Mouse (Mus musculus): ENCODE measurements around the gene Gm28374. TPM values are rescaled to one million over a fixed set of nuclear protein-coding genes. Genes with fewer than 3 reads are reported as not detected.
A peak's percentile ranks its signal among the peaks of the same experiment; 100 is the strongest.
"Not testable (repeated sequence)": the region's sequence is repeated elsewhere in the genome, so short reads cannot be mapped to it uniquely, and the experiment has no call there.

Gm28374 gene
- polyA plus RNA-seq, 1 experiment from 2014 or later = 1.1 TPM

DNA sequence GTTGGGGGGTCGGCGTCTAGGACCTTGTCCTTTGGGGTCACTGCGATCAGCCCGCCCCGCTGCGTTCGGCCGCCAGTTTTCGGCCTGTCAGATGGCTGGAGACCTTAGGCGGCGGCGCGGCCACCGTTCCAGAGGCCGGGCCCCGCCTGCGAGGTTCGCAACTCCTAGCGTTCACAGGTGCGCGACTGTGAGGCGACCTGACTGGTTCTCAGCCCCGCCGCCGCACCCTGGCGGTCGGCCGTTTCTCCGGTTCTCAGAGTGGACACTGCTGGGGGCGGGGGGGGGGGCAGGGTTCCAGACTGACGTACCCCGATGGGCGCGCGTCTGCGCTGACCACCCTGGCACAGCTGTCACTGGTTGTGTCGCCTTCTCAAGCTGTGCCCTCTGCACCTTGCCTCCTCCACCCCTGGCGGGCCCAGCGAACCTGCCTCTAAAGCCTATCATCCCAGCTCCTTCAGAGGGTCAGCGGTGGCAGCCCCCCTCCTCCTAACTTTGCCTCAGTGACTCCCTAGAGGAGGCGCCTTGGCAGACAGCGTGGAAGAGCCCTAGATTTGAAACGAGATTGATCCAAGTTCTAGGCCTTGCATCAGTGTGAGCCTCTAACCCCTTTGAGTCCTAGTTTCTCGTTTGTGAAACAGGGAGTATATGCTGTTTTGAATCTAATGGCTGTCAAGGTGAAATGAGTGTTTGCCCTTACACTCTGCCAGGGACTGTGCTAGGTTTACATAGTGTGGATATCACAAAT lies 34.7 kb downstream of the Gm28374 start:
- peaks cover 34% of the 10 kb centered on the region for H3K4me1 ChIP-seq (replicated peaks)
- no peaks in the 10 kb centered on the region for H3K9me3 ChIP-seq
- H3K4me2 ChIP-seq = peak overlapping the region; percentile 99
- H3K27me3 ChIP-seq = no peaks in the 10 kb centered on the region
- 2% methylated on average over 44 of the region's 44 CpGs for WGBS
- peaks cover 42% of the 10 kb centered on the region for H3K36me3 ChIP-seq
- peak overlapping the region; percentile 91 for H3K9ac ChIP-seq
- H3K4me3 ChIP-seq = peak overlapping the region; percentile 88
- peak overlapping the region; percentile 99 for H3K27ac ChIP-seq
- ATAC-seq (ENCODE audit: low FRiP score) = peak; percentile 15

DNA sequence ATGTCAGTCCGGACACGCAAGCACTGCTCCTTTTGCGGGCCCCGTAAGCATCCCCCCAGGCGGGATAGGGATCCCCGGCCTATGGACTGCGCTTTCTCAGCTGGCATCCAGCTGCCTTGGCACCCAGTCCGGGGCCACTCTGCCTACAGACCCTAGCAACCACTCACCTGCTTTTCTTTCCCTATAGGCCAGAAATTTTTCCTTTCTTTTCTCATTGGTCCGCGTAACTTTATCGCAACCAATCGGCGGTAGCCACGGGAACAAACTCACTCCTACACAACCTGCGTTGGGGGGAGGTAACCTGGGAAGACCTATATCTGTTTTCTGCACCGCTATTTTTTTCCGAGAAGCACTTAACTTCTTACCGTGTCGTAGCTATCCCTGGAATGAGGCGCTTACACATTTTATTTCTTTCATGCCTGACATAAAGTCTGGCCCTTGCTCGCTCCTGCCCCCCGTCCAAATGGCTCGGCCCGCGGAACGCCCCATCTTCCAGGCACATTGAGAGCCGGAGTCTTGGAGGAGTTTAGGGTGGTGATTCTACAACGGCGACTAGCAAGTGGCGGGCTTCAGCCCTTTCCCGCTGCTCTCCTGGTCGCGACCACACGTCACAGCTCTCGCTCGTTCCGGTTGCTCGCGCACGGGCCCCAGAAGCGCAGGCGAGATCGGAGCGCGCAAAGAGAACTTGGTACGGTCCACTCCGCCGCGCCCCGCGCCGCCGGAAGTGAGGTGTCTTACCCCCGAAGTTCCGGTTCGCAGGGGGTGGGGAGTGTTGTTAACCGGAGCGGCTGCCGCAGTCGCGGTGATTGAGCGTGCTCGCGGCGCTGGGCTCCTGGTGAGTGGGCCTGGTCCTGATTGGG lies 35.5 kb downstream of the Gm28374 start, which contains the start of gene Syvn1:
Syvn1 (plus strand) TSS at position 283 of the 860 bp plus-strand sequence.
- Histone ChIP-seq H3K27ac (peak within 1 kb of the TSS; percentile 99), H3K4me2 (peak within 1 kb of the TSS; percentile 99), H3K9ac (peak within 1 kb of the TSS; percentile 91), H3K9me3 (no peaks in the 10 kb centered on the region), H3K4me1 (replicated peaks) (peaks cover 38% of the 10 kb centered on the region), H3K4me3 (peak within 1 kb of the TSS; percentile 88), H3K36me3 (peaks cover 34% of the 10 kb centered on the region), H3K27me3 (no peaks in the 10 kb centered on the region)
- ATAC-seq (ENCODE audit: low FRiP score) = peak; percentile 96
- under 1% methylated on average over 65 of the region's 65 CpGs for WGBS

DNA sequence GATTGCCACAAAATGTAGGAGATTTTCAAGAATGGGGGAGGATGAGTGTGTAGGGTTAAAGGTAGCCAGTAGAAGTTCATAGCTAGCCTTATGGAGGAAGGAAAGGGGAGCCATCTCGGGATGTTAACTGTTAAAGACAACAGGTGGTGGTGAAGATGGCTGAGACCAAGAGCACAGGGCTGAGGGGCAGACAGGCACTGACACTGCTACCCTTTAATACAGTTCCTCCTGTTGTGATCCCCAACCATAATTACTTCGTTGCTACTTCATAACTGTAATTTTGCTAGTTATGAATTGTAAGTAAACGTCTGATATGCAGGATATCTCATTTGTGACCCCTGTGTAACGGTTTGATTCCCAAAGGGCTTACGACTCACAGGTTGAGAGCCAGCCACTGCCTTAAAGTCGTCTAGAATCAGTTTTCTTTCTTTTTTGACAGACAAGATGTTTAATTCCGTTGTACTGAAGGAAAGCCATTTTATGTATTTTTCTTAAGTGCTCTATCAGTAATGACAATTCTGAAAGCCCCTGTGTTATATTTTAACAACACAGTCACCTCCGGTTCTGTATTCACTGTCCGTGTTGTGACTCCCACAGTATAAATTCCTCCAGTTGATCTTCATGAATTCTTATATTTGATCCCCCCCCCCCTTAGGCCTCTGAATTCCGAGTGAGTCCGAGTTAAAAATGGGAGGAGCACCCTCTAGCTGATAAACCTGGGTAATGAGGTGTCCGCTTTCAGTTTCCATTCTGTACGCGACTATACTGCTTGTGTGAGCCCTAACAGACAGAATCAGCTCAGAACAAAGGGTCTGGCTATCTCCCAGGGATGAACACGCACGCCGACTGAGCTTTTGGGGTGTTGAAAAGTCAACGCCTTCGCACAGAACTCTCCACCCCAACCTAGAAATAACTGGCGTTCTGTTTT lies 36.4 kb downstream of the Gm28374 start:
- Histone ChIP-seq H3K27me3 (no peaks in the 10 kb centered on the region), H3K4me2 (peak overlapping the region; percentile 99), H3K27ac (peak overlapping the region; percentile 99), H3K9ac (peak overlapping the region; percentile 91), H3K36me3 (peaks cover 25% of the 10 kb centered on the region), H3K9me3 (no peaks in the 10 kb centered on the region), H3K4me1 (replicated peaks) (peaks cover 38% of the 10 kb centered on the region), H3K4me3 (peak overlapping the region; percentile 88)
- 21% methylated on average over 20 of the region's 20 CpGs for WGBS
- peak; percentile 46 for ATAC-seq (ENCODE audit: low FRiP score)

DNA sequence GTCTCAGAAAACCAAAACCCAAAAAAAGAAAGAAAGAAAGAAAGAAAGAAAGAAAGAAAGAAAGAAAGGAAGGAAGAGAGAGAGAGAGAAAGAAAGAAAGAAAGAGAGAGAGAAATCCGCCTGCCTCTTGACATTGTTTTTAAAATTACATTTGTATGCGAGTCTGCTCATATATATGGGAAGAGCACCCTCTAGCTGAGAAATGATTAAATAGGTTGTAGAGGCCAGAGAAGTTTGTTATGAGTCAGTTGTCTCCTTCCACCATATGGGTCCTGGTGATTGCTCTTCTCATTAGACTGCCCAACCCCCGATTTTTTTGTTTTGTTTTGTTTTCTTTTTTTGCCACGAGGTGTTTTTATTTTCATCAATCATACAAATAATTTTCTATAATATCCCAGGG lies 38.0 kb downstream of the Gm28374 start:
- not testable (repeated sequence) for ATAC-seq (ENCODE audit: low FRiP score); H3K9me3 ChIP-seq; H3K27ac ChIP-seq; H3K27me3 ChIP-seq; H3K4me2 ChIP-seq; H3K36me3 ChIP-seq; H3K4me3 ChIP-seq; H3K9ac ChIP-seq
- H3K4me1 ChIP-seq (replicated peaks) = peaks cover 33% of the 10 kb centered on the region
- WGBS = 65% methylated on average over 4 of the region's 4 CpGs

DNA sequence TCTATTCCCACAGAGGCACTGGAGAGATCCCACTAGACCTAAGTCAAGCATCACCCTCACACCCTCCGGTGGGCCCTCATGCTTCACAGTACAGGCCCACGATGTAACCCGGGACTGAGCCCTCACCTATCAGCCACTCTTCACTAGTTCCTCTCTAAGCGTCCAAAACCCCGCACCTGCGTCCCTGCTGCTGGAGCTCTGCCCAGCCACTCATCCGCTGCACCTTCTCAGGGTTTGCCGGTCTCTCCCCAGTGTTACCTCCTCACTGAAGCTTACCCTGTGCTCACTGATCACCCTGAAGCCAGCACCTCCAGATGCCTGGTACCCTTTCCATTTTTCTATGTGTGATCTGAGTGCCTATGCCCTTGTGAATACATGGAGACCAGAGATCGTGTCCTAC lies 39.8 kb downstream of the Gm28374 start:
- no peak overlapping the region for H3K4me2 ChIP-seq
- H3K9ac ChIP-seq = no peak overlapping the region
- 0 out of 2 replicates have a peak overlapping the region, but pooled peaks have one; percentile 13 for H3K27ac ChIP-seq
- H3K9me3 ChIP-seq = no peaks in the 10 kb centered on the region
- peaks cover 16% of the 10 kb centered on the region for H3K4me1 ChIP-seq (replicated peaks)
- ATAC-seq (ENCODE audit: low FRiP score) = no peak
- no peaks in the 10 kb centered on the region for H3K27me3 ChIP-seq
- 77% methylated on average over 9 of the region's 9 CpGs for WGBS
- no peaks in the 10 kb centered on the region for H3K36me3 ChIP-seq
- no peak overlapping the region for H3K4me3 ChIP-seq

DNA sequence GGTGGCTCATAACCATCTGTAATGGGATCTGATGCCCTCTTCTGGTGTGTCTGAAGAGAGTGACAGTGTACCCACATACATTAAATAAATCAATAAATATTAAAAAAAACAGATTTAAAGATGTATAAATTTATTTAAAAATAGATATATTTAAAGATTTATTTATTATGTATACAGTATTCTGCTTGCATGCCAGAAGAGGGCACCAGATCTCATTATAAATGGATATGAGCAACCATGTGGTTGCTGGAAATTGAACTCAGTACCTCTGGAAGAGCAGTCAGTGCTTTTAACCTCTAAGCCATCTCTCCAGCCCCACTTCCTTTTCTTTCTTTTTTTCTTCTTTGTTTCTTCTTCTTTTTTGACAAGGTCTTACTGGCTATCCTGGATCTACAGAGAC lies 42.1 kb downstream of the Gm28374 start:
- H3K4me2 ChIP-seq = no peak overlapping the region
- ATAC-seq (ENCODE audit: low FRiP score) = no peak
- H3K4me3 ChIP-seq = no peak overlapping the region
- H3K27me3 ChIP-seq = no peaks in the 10 kb centered on the region
- peaks cover 7% of the 10 kb centered on the region for H3K4me1 ChIP-seq (replicated peaks)
- H3K9ac ChIP-seq = no peak overlapping the region
- H3K36me3 ChIP-seq = no peaks in the 10 kb centered on the region
- H3K9me3 ChIP-seq = no peaks in the 10 kb centered on the region
- H3K27ac ChIP-seq = no peak overlapping the region

DNA sequence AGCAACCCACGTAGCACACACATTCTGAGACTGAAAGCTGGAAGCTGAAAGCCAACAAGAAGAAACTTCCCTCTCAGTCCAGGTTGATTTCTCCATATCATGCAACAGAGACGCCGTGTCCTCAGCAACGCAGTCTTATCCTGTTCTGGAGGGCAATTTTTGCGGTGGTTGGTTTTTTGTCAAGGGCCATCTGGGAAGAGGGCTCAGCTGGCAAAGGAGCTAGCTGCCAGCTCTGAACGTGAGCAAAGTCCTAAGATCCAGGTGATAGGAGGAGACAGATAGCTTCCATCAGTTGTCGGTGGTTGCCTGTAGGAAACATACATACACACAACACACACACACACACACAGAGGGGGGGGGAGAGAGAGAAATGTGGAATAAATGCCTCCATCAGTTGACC lies 43.7 kb downstream of the Gm28374 start:
- Histone ChIP-seq H3K9me3 (no peaks in the 10 kb centered on the region), H3K9ac (no peak overlapping the region), H3K4me3 (no peak overlapping the region), H3K36me3 (no peaks in the 10 kb centered on the region), H3K4me1 (replicated peaks) (0 out of 2 replicates have a peak, but pooled peaks cover 5% of the 10 kb centered on the region), H3K27me3 (no peaks in the 10 kb centered on the region), H3K27ac (no peak overlapping the region), H3K4me2 (no peak overlapping the region)
- 83% methylated on average over 7 of the region's 7 CpGs for WGBS
- no peak for ATAC-seq (ENCODE audit: low FRiP score)

DNA sequence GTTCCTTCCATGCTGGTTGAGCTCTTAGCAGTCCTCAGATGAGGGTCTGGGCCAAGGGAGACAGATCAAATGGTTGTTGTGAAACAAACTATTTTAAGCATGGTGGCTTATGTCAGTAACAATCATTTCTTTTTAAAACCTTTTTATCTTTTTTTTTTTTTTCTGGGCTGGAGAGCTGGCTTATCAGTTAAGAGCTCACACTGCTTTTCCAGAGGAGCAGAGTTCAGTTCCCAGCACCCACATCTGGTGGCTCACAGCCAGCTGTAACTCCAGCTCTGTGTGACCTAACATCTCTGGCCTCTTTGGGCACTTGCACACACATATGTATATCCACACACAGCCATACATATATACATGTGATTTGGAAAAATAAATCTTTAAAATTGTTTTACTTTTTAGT lies 44.4 kb downstream of the Gm28374 start:
- Histone ChIP-seq H3K4me3 (no peak overlapping the region), H3K4me1 (replicated peaks) (0 out of 2 replicates have a peak, but pooled peaks cover 5% of the 10 kb centered on the region), H3K4me2 (no peak overlapping the region), H3K27me3 (no peaks in the 10 kb centered on the region), H3K36me3 (no peaks in the 10 kb centered on the region), H3K27ac (no peak overlapping the region), H3K9me3 (no peaks in the 10 kb centered on the region), H3K9ac (no peak overlapping the region)
- ATAC-seq (ENCODE audit: low FRiP score) = no peak

DNA sequence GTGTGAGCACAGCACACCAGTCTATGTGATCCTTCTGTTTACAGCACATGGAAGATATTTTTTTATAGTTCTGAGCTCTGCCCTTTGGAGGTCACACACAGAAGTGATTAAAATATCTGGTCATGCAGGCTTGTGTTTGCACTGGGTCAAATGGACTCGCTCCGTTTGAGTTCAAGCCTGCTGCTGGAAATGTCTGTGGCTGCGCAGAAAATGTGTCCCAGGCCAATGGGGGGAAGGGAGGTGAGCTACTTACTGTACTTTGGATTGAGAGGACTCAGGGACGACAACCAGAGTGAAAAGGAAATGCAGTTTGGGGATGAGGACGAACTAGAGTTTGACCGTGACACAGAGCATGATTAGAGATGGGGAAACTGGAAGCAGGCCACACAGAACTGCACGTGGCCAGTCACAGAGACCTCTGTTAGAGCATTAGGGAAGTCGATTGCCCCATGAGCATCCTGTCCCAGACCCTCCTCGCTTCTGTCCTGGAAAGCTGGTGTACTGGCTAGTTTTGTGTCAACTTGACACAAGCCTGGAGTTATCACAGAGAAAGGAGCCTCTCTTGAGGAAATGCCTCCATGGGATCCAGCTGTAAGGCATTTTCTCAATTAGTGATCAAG lies 46.0 kb downstream of the Gm28374 start:
- no peak overlapping the region for H3K9ac ChIP-seq
- no peak for ATAC-seq (ENCODE audit: low FRiP score)
- H3K4me1 ChIP-seq (replicated peaks) = no peaks in the 10 kb centered on the region
- no peak overlapping the region for H3K4me3 ChIP-seq
- H3K36me3 ChIP-seq = no peaks in the 10 kb centered on the region
- H3K9me3 ChIP-seq = no peaks in the 10 kb centered on the region
- H3K27ac ChIP-seq = no peak overlapping the region
- H3K27me3 ChIP-seq = no peaks in the 10 kb centered on the region
- no peak overlapping the region for H3K4me2 ChIP-seq
- WGBS = 80% methylated on average over 9 of the region's 9 CpGs

DNA sequence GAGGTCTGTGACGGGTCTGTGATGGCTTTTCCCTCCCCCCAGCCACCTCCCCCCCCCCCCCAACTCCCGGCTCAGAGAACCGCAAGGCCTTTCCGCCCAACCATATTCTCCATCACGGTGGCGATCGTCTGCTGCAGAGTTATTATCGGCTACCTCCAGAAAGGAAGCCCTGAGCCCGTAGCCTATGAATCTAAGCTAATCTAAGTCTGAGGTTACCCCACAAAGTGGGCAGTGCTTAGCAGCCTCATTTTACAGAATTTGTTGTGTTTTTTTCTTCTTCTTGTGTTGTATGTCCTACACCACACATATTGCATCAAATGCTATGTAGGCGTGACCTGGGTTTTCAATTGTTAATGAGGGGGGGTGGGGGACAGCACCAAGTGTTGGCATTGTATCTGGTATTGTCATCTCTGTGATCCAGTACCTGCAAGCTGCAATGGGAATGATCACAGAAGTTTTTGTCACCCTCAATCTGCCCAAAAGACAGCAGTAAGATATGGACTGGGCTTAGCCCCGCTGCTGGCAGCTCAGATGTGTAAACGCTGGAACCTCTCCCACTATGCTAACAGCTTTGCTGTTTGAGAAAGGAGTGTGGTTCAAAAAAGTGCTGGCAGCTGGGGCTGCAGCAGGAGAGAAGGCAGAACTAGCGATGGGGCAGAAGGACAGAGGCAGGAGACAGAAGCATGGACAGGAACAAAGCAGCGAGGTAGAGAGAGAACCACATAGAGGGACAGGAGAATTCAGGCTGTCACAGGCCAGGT lies 51.4 kb downstream of the Gm28374 start:
- ATAC-seq (ENCODE audit: low FRiP score) = no peak
- Histone ChIP-seq H3K9me3 (no peaks in the 10 kb centered on the region), H3K27ac (no peak overlapping the region), H3K27me3 (no peaks in the 10 kb centered on the region), H3K36me3 (no peaks in the 10 kb centered on the region), H3K4me2 (no peak overlapping the region), H3K4me3 (no peak overlapping the region), H3K9ac (no peak overlapping the region), H3K4me1 (replicated peaks) (no peaks in the 10 kb centered on the region)
- 77% methylated on average over 14 of the region's 14 CpGs for WGBS

DNA sequence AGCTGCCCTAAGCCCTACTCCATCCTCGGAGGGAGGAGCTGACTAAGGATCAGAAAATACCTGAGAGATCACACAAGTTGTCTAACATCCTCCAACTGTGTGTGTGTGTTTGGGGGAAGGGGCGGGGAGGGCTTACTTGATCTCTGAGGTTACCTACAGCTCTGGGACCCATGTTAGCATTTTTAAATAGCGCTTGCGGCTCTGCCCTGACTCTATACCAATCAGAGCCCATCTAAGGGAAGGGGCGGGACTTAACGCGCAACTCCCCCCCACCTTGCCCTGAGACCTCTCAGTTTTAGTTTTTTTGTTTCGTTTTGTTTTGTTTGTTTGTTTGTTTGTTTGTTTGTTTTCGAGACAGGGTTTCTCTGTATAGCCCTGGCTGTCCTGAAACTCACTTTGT lies 52.6 kb downstream of the Gm28374 start:
- Histone ChIP-seq H3K9ac (no peak overlapping the region), H3K4me1 (replicated peaks) (no peaks in the 10 kb centered on the region), H3K4me2 (no peak overlapping the region), H3K4me3 (no peak overlapping the region), H3K9me3 (no peaks in the 10 kb centered on the region), H3K27ac (no peak overlapping the region), H3K36me3 (no peaks in the 10 kb centered on the region), H3K27me3 (no peaks in the 10 kb centered on the region)
- no peak for ATAC-seq (ENCODE audit: low FRiP score)
- 81% methylated on average over 9 of the region's 9 CpGs for WGBS
